Mouse (Mus musculus) G1E-ER4 (cell line): ENCODE measurements around the gene Snapc2. TPM values are rescaled to one million over a fixed set of nuclear protein-coding genes. Genes with fewer than 3 reads are reported as not detected.

Source experiments
- GATA1 ChIP-seq: IDR thresholded peaks from one replicate; pipeline ENCODE4 v1.8.0; 2012; ENCODE audit warnings: low read length, inconsistent platforms
- polyA plus RNA-seq: library from polyadenylated mRNA; stranded (reverse); fragments of >175 nt; gene quantifications from 2 replicates; pipeline ENCODE4 v1.2.3, GENCODE M21; 2012

Gene Snapc2
- polyA plus RNA-seq, 1 experiment: 62.3 TPM

DNA sequence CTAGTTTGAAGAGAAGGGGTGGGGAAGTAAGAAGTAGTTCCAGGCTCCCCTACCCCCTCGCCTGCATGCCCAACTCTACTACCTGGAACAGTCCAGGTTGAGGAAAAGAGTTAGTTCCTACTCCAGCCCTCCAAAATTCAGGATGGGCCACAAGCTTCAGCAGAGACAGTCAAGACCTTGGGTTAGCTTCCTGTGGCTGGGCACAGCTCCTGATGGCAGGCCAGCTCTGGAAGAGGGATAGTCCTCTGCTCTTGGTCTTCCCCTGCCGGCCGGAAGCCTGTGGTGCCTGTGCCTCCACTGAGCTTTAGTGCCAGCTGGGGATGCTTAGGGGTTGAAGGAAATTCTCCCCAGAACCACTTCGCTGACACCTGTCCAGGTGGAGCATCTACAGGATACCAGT lies 26.6 kb upstream of the Snapc2 start:
- no peak for TF ChIP-seq GATA1

DNA sequence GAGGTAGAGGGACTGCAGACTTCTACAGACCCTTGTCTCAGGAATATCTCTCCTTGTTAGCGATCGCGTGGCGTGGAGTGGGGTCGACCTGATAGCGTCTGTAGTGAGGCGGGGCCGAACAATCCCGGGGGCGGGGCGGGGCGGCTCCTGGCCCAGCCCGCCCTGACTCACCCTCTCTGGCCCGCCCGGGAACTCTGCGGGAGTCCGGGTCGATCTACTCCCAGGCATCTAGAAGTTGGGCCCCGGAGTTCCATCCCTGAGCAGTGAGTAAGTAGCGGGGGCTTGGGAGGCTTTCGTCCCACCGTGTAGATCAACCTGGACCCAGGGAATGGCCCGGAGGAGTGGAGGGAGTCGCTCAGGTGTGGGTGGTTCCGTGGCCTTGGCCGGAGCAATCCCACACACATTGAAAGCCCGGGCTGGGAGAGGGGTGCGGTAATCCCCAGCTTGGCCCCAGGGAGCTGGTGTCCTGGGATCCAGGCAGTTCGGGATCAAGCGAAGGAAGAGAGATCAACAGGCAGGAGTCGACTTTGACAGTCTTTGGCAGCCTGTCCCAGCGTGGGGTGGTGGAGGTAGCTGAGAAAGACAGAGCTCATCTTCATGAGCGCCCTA lies 26.0 kb upstream of the Snapc2 start, which contains the start of gene Lrrc8e:
Lrrc8e (plus strand) TSS at position 89 of the 609 bp plus-strand sequence.
- no peak for TF ChIP-seq GATA1

DNA sequence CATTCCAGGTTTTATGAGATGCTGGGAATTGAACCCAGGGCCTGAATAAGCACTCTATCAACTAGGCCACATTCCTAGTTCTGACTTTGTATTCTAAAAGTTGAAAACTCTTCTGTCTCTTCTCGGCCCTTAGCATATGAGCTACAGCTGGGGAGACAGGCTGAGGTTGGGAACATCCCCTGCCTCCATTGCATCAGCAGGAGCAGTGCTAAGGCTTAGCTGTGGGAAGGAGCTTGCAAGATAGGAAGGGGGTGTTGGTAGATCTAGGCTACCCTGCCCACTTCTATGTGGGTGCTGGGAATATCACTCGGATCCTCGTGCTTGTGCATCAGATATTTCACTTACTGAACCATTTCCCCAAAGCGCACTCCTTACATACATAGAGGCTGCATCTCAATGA lies 25.0 kb upstream of the Snapc2 start:
- no peak for TF ChIP-seq GATA1

DNA sequence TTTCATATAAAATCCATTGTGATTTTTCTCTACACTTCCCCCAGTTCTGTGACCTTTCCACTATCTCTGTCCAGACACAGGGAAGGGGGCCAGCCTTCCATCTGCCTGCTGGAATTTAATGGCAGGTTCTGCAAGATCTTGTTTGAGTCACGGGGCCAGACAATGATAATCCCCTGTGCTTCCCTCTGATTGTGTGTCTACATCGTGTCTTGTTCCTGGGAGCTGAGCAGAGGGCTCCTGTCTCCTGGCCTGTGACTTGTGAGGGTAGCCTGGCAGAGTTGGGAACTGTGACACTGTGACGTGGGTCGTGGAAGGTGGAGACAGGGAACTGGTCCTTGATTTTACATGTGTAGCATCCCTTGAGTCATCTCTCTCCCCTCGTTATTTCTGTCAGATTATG lies 23.1 kb upstream of the Snapc2 start:
- no peak for TF ChIP-seq GATA1

DNA sequence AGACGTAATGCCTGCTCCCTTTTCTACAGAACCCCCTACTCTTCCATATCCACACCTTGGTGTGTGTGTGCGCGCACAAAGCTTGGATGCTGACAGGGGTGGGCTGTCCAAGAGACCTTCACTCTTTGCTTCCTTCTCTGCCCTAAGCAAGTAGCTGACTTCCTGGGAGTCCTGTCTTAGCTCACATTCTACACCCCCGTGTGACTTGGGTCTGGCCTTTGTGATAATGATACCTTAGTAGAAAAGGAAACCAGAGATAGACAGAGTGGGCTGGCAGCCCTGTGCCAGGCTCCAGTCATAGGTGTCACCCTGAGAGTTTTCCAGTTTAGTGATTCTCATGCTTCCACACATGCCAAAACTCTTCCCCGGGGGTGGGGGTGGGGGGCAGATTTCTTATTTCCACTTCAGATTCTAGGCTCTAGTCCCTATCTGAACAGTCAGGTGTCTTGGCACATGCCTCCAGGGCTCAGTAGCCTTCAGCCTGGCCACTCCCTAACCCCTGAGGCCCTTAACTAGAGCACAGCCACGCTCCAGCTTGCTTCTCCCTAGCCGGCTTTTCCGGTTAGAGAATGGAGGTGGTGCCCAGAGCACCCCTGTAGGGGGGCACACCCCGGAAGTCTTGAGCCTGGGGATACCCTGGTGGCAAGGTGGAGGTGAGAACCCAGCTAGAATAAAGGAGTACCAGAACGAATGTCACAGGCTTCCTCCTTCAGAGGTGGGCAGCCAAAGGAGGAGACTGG lies 22.1 kb upstream of the Snapc2 start:
- TF ChIP-seq GATA1: no peak

DNA sequence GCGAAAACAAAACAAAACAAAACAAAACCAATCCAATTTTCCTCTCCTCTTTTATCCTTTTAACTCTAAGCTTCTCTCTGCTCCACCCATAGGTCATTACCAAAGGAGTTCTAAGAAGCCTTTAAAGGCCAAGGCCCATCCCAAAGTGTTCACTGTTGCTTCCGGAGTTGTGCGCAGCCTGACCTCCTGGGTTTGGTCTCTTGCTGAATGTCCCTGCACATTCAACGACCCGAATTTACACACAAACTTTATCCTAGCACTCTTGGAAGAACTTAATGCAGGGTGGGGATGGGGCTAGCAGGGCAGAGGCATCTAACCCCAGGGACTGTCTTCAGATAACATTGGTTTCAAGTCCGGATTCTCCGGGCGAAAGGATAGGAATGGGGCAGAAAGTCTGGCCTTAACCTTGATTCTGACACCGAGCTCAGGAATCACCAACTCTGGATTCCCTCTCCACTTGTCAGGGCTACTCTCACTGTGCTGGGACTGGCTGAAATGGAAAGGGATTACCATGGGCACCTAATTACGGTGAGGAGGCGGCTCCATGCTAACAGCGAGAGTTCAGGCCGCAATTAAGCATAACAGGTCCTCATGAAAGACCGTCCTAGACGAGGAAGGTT lies 15.0 kb upstream of the Snapc2 start:
- TF ChIP-seq GATA1: no peak

DNA sequence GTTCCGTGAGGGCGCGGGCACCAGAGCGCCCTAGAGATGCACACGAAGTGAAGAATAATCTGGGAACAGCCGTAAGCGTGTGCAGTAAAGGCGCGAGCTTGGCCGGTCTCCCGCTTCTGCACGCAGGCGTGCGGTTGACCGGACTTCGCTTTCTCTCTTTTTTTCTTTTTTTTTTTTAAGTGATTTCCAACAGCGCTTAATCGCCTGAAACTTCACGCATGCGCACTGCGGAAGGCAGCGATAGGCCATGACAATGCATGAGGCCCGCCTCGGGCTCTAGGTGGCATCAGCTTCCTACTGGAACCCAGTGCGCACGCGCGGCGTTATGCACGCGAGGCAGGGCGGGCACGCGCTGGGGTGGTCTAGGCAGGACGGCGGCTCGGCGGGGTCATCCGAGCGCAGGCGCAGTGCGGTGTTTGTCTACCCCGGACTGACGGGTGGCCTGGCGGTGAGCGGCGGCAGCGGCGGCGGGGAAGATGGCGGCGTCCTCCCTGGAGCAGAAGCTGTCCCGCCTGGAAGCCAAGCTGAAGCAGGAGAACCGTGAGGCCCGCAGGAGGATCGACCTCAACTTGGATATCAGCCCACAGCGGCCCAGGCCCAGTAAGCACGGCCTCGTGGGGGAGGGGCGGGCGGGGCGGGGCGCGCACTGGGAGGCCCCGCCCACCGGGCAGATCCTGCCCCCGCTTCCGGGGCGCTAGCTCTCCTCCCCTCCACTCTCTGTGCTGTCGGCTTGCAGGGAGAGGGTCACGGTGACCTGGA lies 14.3 kb upstream of the Snapc2 start, which contains the start of the genes Map2k7 and Gm49320:
Map2k7 (plus strand) TSS at position 307 of the 759 bp plus-strand sequence.
Gm49320 (plus strand) TSS at position 432 of the 759 bp plus-strand sequence.
- TF ChIP-seq GATA1: no peak

DNA sequence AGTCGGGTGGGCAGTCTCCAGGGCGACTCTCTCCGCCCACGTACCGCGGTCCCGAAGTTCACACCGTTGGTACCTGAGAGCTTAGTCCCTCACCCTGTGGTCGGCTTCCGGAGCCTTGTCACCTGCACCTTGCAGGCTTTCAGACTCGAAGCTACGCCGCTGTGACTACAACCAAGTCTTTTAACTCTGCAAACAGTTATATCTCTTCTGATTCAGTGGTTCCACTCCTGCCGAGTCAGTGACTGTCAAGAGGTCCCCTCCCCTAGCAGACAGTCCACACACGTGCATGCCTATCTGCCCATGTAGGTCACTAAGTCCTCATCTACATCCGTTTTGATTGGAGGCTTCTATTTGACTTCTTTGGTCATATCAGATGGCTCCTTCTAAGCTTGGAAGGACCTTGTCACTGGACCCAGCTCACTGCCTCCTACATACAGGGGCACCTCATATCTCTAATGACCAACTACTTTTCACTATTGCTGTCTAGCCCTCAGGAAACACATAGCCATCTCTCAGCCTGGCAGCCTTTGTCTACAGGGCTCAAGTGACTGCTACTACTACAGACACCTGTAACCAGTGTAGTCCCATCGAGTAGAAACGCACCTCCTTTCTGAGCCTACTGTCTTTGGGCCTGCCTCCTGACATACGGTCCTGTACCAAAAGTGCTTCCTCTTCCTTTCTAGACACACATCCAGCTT lies 13.5 kb upstream of the Snapc2 start:
- no peak for TF ChIP-seq GATA1

DNA sequence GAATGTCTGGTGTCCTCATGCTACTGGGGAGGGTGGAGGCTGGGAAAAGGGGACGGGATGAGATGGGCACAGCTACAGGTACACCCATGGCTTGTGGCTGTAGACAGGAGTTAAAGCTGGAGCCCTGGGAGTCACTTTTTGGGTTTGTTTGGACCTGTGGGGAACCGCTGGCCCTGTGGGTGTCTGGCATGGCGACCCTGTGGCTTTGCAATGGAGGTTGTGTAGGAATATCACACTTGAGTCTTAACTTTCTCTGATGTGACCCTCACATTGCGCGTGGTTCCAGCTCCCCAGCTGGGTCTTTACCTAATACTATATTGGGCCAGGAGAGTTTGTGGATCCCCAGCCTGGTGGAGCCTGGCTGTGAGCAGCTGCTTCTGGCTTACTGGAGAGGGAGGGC lies 7.8 kb upstream of the Snapc2 start:
- no peak for TF ChIP-seq GATA1

DNA sequence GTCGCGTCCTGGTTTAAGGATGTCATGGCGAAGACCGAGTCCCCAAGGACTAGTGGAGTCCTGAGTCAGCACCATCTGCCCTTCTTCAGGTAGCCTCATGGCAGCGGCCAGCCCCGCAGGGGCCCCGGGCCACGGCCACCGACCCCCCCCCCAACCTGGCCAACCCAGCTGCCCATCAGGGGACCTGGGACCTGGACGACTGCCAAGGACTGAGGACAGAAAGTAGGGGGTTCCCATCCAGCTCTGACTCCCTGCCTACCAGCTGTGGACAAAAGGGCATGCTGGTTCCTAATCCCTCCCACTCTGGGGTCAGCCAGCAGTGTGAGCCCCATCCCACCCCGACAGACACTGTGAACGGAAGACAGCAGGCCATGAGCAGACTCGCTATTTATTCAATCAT lies 7.1 kb upstream of the Snapc2 start:
- no peak for TF ChIP-seq GATA1

DNA sequence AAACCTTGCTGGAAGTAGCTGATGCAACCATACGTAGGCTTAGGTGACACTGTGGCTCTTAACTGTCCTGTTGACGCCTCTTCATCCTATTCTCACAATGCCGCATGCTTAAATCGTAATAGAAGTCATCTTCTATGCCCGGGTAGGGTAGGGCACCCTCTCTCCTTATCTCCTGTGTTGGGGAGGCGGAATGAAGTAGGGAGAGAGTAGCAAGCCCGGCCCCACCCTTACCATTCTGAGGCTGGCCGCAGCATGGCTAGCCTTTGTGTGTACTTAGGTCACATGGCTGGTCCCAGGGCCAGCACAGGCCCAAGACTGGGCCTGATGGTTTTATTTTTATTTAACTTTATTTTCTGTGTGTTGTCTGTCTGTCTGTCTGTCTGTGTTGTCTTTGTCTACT lies 5.6 kb upstream of the Snapc2 start:
- no peak for TF ChIP-seq GATA1

DNA sequence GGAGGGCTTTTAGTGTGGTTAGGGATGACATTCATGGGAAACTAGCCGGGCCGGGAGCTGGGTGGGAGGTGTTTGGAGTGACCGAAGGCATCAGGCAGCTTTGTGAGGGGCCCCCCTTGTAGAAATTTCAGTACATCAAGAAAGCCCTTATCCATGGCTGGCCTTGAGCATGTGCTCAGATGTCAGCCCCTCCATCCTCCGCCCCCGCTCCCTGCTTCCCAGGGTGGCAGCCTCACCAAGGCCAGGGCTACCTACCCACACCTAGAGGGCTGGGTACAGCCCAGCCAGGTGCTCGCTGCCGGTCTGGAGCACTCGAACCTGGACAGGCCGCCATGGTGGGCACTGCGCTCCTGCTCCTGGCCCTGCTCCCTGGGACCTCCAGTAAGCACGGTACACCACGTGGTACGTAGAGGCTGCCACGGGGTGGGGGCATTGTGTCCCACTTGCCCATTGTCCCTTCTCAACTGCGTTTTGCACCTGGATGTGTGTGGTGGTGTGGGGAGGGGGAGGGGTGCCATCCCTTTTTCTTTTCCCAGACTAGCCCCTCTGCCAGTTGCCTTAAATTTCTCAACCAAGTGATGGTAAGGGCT lies 4.8 kb upstream of the Snapc2 start, which contains the start of gene Tgfbr3l:
Tgfbr3l (plus strand) TSS at position 264 of the 590 bp plus-strand sequence.
- TF ChIP-seq GATA1: no peak

DNA sequence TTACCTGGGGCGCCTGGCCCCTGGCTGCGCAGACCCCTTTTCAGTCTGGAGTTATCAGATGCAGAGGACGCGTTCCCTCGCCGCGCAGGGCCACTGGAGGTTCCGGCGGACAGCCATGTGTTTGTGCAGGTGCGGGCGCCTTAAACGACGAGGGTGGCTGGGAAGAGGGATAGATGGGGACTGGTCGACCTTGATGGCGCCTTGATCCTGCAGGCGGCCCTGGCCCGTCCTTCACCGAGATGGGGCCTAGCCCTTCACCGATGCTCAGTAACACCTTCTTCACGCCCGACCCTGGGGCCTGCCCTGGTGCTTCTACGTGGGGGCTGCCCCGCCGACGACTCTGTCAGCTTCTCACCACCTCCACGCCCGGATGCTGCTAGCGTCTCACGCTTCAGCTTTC lies 3.7 kb upstream of the Snapc2 start:
- no peak for TF ChIP-seq GATA1

DNA sequence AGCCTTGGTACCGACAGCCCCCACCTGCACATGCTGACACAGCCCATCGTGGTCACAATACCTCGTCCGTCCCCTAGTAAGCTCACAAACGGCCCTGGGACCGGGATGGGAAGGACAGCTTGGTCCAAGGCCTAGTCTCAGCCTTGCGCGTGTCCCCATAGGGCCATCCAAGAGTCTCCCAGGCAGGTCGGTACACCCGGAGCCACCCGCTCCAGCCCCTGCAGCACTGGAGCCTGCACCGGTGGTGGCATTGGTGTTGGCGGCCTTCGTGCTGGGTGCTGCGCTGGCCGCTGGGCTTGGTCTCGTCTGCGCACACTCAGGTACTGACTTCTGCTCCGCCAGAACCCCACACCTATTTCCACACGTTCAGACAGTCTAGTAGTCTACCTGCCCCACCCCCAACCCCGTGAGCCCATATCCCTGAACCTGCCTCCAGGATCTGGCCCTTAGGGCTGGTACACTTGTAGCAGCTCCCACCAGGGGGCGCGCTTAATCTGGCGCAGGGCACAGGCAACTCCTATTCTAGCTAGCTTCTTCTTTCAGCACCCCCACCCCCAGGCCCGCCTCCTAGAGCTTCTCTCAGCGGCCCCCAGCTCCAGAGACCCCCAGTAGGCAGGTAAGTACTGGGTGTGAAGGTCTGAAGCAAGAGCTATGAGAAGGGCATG lies 2.4 kb upstream of the Snapc2 start:
- no peak for TF ChIP-seq GATA1
